ENCODE assay signal across 9 mouse cellular contexts in genomic region chr7:30619202-30619601, GRCm38 (mm10). TPM values are rescaled to one million over a fixed set of nuclear protein-coding genes. Genes with fewer than 3 reads are reported as not detected.
DNase-seq lines count a peak whose midpoint lies in the region; ATAC-seq and TF ChIP-seq lines count a peak whose summit lies in the region.
"Had no signal": no experiment of that assay in that cellular context is flagged by ENCODE, and none has a peak within 500 bp of the region (broad histone marks: within the 10 kb centered on the region; RNA-seq: fewer than 3 reads in every experiment).

No protein-coding gene starts in this region.

- no peak overlapping the region for H3K4me3 ChIP-seq in intestine, embryonic 14.5 days (ENCODE audit: low read depth, low read length)
- no peak overlapping the region for H3K4me3 ChIP-seq in intestine, embryonic 15.5 days (replicated peaks)
- H3K4me3 ChIP-seq in G1E (ENCODE audit: low read depth, low read length): no peak overlapping the region
- H3K4me3 ChIP-seq in liver, embryonic 14.5 days (ENCODE audit: insufficient read depth in 1 of 2, low read depth in 2 of 2, low read length in 2 of 2): no peak overlapping the region
- H3K4me3 ChIP-seq: embryonic facial prominence, embryonic 13.5 days had no signal

- 90% methylated on average over 3 of the region's 3 CpGs for WGBS in intestine, embryonic 14.5 days
- 86% methylated on average over 3 of the region's 3 CpGs for WGBS in intestine, embryonic 15.5 days
- WGBS in liver, embryonic 14.5 days (ENCODE audit: insufficient replicate concordance): 66% methylated on average over 3 of the region's 3 CpGs

- H3K36me3 ChIP-seq in intestine, embryonic 14.5 days (ENCODE audit: control insufficient read depth, insufficient read depth, low read length): peaks cover 74% of the 10 kb centered on the region
- peaks cover 39% of the 10 kb centered on the region for H3K36me3 ChIP-seq in intestine, embryonic 15.5 days
- H3K36me3 ChIP-seq in G1E (replicated peaks): peaks cover 86% of the 10 kb centered on the region
- peaks cover 36% of the 10 kb centered on the region for H3K36me3 ChIP-seq in liver, embryonic 14.5 days (replicated peaks; ENCODE audit: control insufficient read depth, insufficient read depth, low read depth)

- H3K9ac ChIP-seq in intestine, embryonic 14.5 days (ENCODE audit: low read length): no peak overlapping the region
- H3K9ac ChIP-seq in intestine, embryonic 15.5 days: no peak overlapping the region
- H3K9ac ChIP-seq in liver, embryonic 14.5 days (replicated peaks): no peak overlapping the region
- H3K9ac ChIP-seq: embryonic facial prominence, embryonic 13.5 days had no signal

- peak; percentile 43 for TF ChIP-seq CTCF in G1E (IDR thresholded peaks at IDR 0.05; ENCODE audit: low read depth, low read length)
- TF ChIP-seq CTCF in liver, embryonic 14.5 days (IDR thresholded peaks at IDR 0.05; ENCODE audit: low read depth): peak; percentile 77

- ATAC-seq in intestine, embryonic 14.5 days (replicated peaks; ENCODE audit: low FRiP score, low TSS enrichment, low read depth): no peak
- ATAC-seq in intestine, embryonic 15.5 days: no peak
- 0 out of 2 replicates have a peak, but pooled peaks have one; percentile 15 for ATAC-seq in G1E (ENCODE audit: extremely low read depth, insufficient number of reproducible peaks, low FRiP score, poor library complexity, severe bottlenecking)
- ATAC-seq in liver, embryonic 14.5 days (ENCODE audit: insufficient read depth): no peak

- no peak for TF ChIP-seq EP300 in liver, embryonic 14.5 days (IDR thresholded peaks at IDR 0.05; ENCODE audit: low read depth)

- DNase-seq in intestine, embryonic 14.5 days (ENCODE audit: low spot score): peak; percentile 65
- DNase-seq in A20 (ENCODE audit: low read depth, low spot score) (peak; percentile 47), G1E (ENCODE audit: low spot score) (no peak)
- DNase-seq in liver, embryonic 14.5 days (ENCODE audit: low read depth in 3 of 3, low spot score in 3 of 3): peak in 1 of 3 experiments; percentile 36
- DNase-seq in ovary, postnatal 10 days (ENCODE audit: low spot score): no peak
- DNase-seq in urinary bladder, adult 18-20 months (ENCODE audit: low spot score in 2 of 2): no peak

- no peak overlapping the region for H3K4me2 ChIP-seq in intestine, embryonic 14.5 days (ENCODE audit: low read length)
- no peak overlapping the region for H3K4me2 ChIP-seq in intestine, embryonic 15.5 days (replicated peaks)
- H3K4me2 ChIP-seq in liver, embryonic 14.5 days (ENCODE audit: low read depth): no peak overlapping the region
- H3K4me2 ChIP-seq: embryonic facial prominence, embryonic 13.5 days had no signal

- H3K27ac ChIP-seq in intestine, embryonic 14.5 days (ENCODE audit: low read depth): no peak overlapping the region
- H3K27ac ChIP-seq in intestine, embryonic 15.5 days: no peak overlapping the region
- no peak overlapping the region for H3K27ac ChIP-seq in liver, embryonic 14.5 days
- H3K27ac ChIP-seq: embryonic facial prominence, embryonic 13.5 days had no signal

- no peaks in the 10 kb centered on the region for H3K27me3 ChIP-seq in intestine, embryonic 14.5 days (replicated peaks; ENCODE audit: control insufficient read depth, insufficient read depth, low read length)
- no peaks in the 10 kb centered on the region for H3K27me3 ChIP-seq in intestine, embryonic 15.5 days (replicated peaks)
- no peaks in the 10 kb centered on the region for H3K27me3 ChIP-seq in G1E (ENCODE audit: insufficient read depth, low read length)
- no peaks in the 10 kb centered on the region for H3K27me3 ChIP-seq in liver, embryonic 14.5 days (ENCODE audit: control insufficient read depth, insufficient read depth, low read length)
- H3K27me3 ChIP-seq: embryonic facial prominence, embryonic 13.5 days had no signal

- H3K9me3 ChIP-seq in intestine, embryonic 14.5 days (ENCODE audit: control insufficient read depth, low read length): no peaks in the 10 kb centered on the region
- no peaks in the 10 kb centered on the region for H3K9me3 ChIP-seq in intestine, embryonic 15.5 days
- no peaks in the 10 kb centered on the region for H3K9me3 ChIP-seq in G1E (replicated peaks)
- H3K9me3 ChIP-seq in liver, embryonic 14.5 days (ENCODE audit: control insufficient read depth, low read length): no peaks in the 10 kb centered on the region
- H3K9me3 ChIP-seq: embryonic facial prominence, embryonic 13.5 days had no signal

- no peaks in the 10 kb centered on the region for H3K4me1 ChIP-seq in intestine, embryonic 14.5 days (replicated peaks; ENCODE audit: control insufficient read depth, insufficient read depth, low read length)
- H3K4me1 ChIP-seq in intestine, embryonic 15.5 days (replicated peaks): no peaks in the 10 kb centered on the region
- peaks cover 30% of the 10 kb centered on the region for H3K4me1 ChIP-seq in G1E (ENCODE audit: insufficient read depth, low read depth, low read length)
- H3K4me1 ChIP-seq in liver, embryonic 14.5 days (replicated peaks; ENCODE audit: control insufficient read depth in 2 of 2, insufficient read depth in 2 of 2, low read length in 1 of 2): peaks cover 0 to 7% of the 10 kb centered on the region in 2 experiments; a peak in 2 of 4 replicates
- H3K4me1 ChIP-seq: embryonic facial prominence, embryonic 13.5 days had no signal

RNA-seq across cellular contexts. Expression of gene Upk1a, which starts 6.6 kb away (rescaled TPM):
- polyA plus RNA-seq in intestine, embryonic 14.5 days (2014; fragmentation: Nextera tagmentation; extraction: Ambion mirVana): 12.1 and 15.3 TPM in 2 replicates
- 8.5 and 10.0 TPM in 2 replicates for polyA plus RNA-seq in intestine, embryonic 15.5 days (2015; fragmentation: Nextera tagmentation; extraction: Ambion mirVana)
- total RNA-seq in G1E (2014; fragmentation: Nextera tagmentation) (1.6 and 15.0 TPM in 2 replicates), G1E (2017) (0.29 and 0.82 TPM in 2 replicates)
- 0.98 and 1.4 TPM in 2 replicates for polyA plus RNA-seq in G1E (2012)
- 0.29 and 0.67 TPM in 2 replicates for polyA plus RNA-seq in liver, embryonic 14.5 days (2012; rRNA removed)
- not detected in 2 replicates for polyA plus RNA-seq in liver, embryonic 14.5 days (2014; fragmentation: Nextera tagmentation; extraction: Ambion mirVana)

RNA-seq across cellular contexts. Expression of gene Cox6b1, which starts 6.7 kb away (rescaled TPM):
- 1,084 and 1,229 TPM in 2 replicates for polyA plus RNA-seq in intestine, embryonic 14.5 days (2014; fragmentation: Nextera tagmentation; extraction: Ambion mirVana)
- polyA plus RNA-seq in intestine, embryonic 15.5 days (2015; fragmentation: Nextera tagmentation; extraction: Ambion mirVana): 1,191 and 1,300 TPM in 2 replicates
- 200 and 256 TPM in 2 replicates for total RNA-seq in G1E (2014; fragmentation: Nextera tagmentation)
- 820 and 835 TPM in 2 replicates for total RNA-seq in G1E (2017)
- 51.7 and 147 TPM in 2 replicates for polyA plus RNA-seq in G1E (2012)
- polyA plus RNA-seq in liver, embryonic 14.5 days (2012; rRNA removed): 300 and 459 TPM in 2 replicates
- 647 and 655 TPM in 2 replicates for polyA plus RNA-seq in liver, embryonic 14.5 days (2014; fragmentation: Nextera tagmentation; extraction: Ambion mirVana)

RNA-seq across cellular contexts. Expression of gene Etv2, which starts 16.4 kb away (rescaled TPM):
- polyA plus RNA-seq in intestine, embryonic 14.5 days (2014; fragmentation: Nextera tagmentation; extraction: Ambion mirVana): not detected in 2 replicates
- polyA plus RNA-seq in intestine, embryonic 15.5 days (2015; fragmentation: Nextera tagmentation; extraction: Ambion mirVana): not detected in 2 replicates
- total RNA-seq in G1E (2014; fragmentation: Nextera tagmentation) (not detected in 2 replicates), G1E (2017) (not detected in 2 replicates)
- not detected in 2 replicates for polyA plus RNA-seq in G1E (2012)
- polyA plus RNA-seq in liver, embryonic 14.5 days (2012; rRNA removed): not detected in 2 replicates
- polyA plus RNA-seq in liver, embryonic 14.5 days (2014; fragmentation: Nextera tagmentation; extraction: Ambion mirVana): not detected in 2 replicates
- total RNA-seq: left cerebral cortex, postnatal 14 days had no signal
- polyA plus RNA-seq: embryonic facial prominence, embryonic 13.5 days had no signal

RNA-seq across cellular contexts. Expression of gene Zbtb32, which starts 20.5 kb away (rescaled TPM):
- 0.81 and 0.83 TPM in 2 replicates for polyA plus RNA-seq in intestine, embryonic 14.5 days (2014; fragmentation: Nextera tagmentation; extraction: Ambion mirVana)
- polyA plus RNA-seq in intestine, embryonic 15.5 days (2015; fragmentation: Nextera tagmentation; extraction: Ambion mirVana): 0.87 and 1.6 TPM in 2 replicates
- not detected in 2 replicates for total RNA-seq in G1E (2014; fragmentation: Nextera tagmentation)
- 0.05 and 0.58 TPM in 2 replicates for total RNA-seq in G1E (2017)
- polyA plus RNA-seq in G1E (2012): 0.23 and 0.30 TPM in 2 replicates
- 0.04 and 0.06 TPM in 2 replicates for polyA plus RNA-seq in liver, embryonic 14.5 days (2012; rRNA removed)
- 0.20 TPM in 1 of 2 replicates, not detected in the other for polyA plus RNA-seq in liver, embryonic 14.5 days (2014; fragmentation: Nextera tagmentation; extraction: Ambion mirVana)
- total RNA-seq: left cerebral cortex, postnatal 14 days had no signal

RNA-seq across cellular contexts. Expression of gene Kmt2b, which starts 30.7 kb away (rescaled TPM):
- 12.8 and 13.0 TPM in 2 replicates for polyA plus RNA-seq in intestine, embryonic 14.5 days (2014; fragmentation: Nextera tagmentation; extraction: Ambion mirVana)
- 6.5 and 7.2 TPM in 2 replicates for polyA plus RNA-seq in intestine, embryonic 15.5 days (2015; fragmentation: Nextera tagmentation; extraction: Ambion mirVana)
- 133 and 142 TPM in 2 replicates for total RNA-seq in G1E (2014; fragmentation: Nextera tagmentation)
- 9.2 and 11.3 TPM in 2 replicates for total RNA-seq in G1E (2017)
- 97.4 and 99.2 TPM in 2 replicates for polyA plus RNA-seq in G1E (2012)
- polyA plus RNA-seq in liver, embryonic 14.5 days (2012; rRNA removed): 10.4 and 12.7 TPM in 2 replicates
- 3.4 and 4.2 TPM in 2 replicates for polyA plus RNA-seq in liver, embryonic 14.5 days (2014; fragmentation: Nextera tagmentation; extraction: Ambion mirVana)

Comparison
In these comparisons a context has a peak if more than half of its experiments do, and no peak if none do; other contexts are left out.
1. DNase-seq: peak in intestine, embryonic 14.5 days (single experiment) and A20 (single experiment); none in G1E (single experiment), ovary, postnatal 10 days (single experiment) and urinary bladder, adult 18-20 months (0 of 2).